Mouse (Mus musculus) hematopoietic stem cell, adult 5-6 weeks (primary cell): ENCODE results near the gene Rab28. TPM values are rescaled to one million over a fixed set of nuclear protein-coding genes. Genes with fewer than 3 reads are reported as not detected.
"Not testable (repeated sequence)": the region's sequence is repeated elsewhere in the genome, so short reads cannot be mapped to it uniquely, and the experiment has no call there.

Experiments
- ATAC-seq, 2 experiments: fragments of 125-278 bp in 1 of 2; replicated peaks in 1 of 2; 2 replicates each; pipeline ENCODE4 v1.8.0; 2016 to 2017; ENCODE audit warnings: inconsistent platforms in 2 of 2, mild to moderate bottlenecking in 2 of 2, moderate number of reproducible peaks in 2 of 2, low read depth in 1 of 2, moderate TSS enrichment in 1 of 2; ENCODE audit not compliant: low FRiP score in 2 of 2, poor library complexity in 2 of 2, severe bottlenecking in 2 of 2, insufficient read depth in 1 of 2, low TSS enrichment in 1 of 2
- total RNA-seq: library from RNA; stranded (forward); fragments of 172-1452, 232-1000 nt; gene quantifications from 2 replicates; pipeline ENCODE4 v1.2.3, GENCODE M21; 2017

Gene Rab28
- total RNA-seq: 30.4 and 60.7 TPM in 2 replicates

DNA sequence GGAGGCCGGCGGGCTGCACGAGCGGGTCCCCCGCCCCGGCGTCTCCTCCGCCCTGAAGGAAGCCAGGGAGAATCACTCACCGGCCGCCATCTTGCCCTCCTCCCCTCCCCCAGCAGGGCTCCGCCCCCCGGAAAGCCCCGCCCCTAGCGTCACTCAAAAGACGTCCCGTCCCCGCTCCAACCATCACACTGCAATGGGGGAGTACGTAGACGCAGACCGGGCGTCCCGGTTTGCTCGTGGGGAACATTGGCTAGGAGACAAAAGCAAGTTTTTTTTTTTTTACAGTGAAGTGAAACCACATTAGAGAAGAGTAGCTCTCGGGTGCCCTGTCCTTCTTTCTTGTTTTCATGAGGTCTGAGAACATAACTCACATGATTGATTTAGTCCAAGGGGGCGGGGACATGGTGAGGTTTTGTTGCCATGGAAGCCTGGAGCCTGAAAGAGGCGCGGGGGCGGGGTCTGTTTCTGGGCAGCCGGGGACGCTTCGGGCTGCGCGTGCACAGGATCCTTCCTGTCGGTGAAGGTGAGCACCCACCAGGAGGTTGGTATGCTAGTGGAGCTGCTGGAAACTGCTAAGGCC lies at the start of gene Rab28:
TSS of gene Rab28 (minus strand) at position 107 of the 580 bp plus-strand sequence.
- ATAC-seq: peak; percentile 93 to 94

DNA sequence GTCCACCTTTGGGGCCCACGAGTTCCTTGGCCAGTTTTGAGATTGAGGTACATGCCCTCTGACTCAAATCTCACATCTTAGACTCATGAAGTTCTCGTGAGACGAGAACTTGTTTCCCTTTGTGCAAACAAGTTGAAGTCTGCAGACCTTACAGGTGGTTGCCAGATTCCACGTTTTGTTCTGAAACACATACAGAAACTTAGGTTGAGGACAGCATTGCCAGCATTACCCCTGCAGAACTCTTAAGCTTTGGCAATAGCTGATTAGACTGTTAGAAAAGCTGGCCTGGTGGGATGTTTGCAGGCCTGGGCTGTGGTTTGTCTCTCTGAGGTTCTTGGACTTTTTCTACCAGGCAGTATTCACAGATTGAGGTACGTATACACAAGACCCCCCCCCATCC lies 49.4 kb upstream of the Rab28 start:
- ATAC-seq: no peak

DNA sequence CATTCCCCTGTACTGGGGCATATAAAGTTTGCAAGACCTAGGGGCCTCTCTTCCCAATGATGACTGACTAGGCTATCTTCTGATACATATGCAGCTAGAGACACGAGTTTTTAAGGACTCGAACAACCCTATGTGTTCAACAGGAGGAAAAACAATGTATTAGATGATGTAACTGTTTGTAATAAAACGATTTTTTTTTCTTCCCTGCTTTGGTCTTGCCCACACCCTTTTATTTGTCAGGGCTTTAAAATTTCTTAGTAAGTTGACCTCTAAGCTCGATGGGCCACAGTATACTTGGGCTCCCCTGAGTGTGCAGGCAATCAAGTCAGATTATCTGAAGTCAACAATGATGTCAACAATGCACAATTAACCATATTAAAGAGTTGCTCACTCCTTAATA lies 48.4 kb upstream of the Rab28 start:
- ATAC-seq: no peak

DNA sequence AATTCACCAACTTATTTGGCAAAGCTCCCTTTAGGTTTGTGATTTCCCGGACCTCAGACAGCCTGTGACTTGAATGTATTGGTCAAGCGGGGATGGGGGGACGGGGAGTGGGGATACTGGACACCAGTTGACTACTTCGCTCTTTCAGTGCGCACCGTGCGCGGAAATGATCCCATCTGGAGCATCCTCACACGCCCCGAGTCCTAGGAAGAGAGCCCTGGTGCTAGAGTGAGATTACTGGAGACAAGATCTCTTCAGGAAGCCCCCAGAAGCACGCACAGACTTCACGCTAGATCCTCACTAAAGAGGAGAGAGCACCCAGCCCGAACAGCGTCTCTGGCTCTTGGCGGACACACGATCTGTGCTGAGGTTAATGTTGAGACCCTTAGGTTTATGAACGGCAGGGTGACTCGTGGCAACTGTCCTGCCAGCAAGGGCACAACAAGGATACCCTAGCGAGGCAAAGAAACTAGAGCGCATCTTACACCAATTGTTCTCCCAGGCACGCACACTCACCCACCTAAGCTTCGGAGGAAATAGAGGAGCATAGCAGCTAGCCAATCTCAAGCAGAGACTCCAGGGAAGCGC lies 47.5 kb upstream of the Rab28 start:
- 0 out of 4 replicates have a peak, but pooled peaks of 1 of the 2 experiments have one; percentile 4 for ATAC-seq

DNA sequence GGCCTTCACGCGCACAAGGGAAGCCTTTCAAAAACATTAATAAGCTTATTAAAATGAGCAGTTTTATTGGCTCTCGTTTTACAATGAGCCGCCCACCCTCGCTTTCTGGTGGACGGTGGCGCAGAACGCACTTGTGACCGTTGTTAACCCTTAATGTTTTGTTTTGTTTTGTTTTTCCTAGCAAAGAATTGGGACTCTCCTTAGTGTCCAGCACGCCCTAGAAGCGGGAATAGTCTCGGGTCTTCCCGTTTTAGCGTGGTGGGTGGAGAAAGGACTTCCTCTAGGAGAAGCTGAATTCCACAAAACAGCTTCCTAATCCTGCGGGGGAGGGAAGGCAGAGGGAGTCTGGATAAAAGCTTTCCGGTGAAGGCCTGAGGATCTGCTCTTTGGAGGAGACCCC lies 46.9 kb upstream of the Rab28 start:
- peak in 1 of 2 experiments; percentile 18; a peak in 1 of 4 replicates for ATAC-seq

DNA sequence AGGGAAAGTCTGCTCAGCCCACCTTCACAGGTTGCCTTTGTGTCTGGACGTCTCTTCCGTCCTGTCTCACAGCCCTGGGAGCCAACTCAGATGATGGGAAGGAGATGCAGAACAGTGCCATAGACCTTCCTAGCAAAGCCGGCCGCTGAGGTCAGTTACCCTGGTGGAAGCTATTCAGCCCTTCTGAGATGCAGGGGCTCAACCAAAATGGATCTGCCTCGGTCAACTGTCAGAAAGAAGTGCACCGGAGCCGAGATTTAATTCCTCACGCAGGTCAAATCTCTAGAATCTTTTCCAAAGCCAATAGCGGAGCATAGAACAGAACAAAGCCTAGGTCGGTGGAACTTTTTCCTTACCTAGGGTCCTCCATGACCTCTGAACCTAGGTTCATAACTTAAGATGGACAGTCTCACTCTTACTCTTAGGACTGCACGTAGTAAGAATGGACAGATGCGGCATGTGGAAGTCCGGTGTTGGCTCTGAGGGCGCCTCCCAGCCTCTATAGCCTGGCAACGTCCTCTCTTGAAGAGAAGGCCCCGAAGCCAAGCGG lies 46.3 kb upstream of the Rab28 start:
- no peak for ATAC-seq

DNA sequence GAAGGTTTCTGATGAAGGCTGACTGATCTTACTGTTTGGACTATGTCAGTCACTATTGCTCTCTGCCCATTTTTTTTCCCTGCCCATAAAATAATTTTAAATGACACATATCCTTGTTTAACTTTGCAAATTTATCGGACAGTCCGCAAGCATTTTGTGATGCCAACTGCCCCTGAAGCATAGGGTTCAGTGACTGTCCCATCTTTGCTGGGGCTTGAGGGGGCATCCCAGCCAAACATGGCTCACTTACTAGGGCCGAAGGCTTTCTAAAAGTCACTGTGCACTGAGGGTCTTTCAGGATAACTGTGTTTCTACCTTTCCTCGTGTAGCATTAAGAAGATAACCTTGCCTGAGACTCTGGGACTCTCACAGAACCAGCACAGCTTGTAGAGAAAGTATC lies 44.8 kb upstream of the Rab28 start:
- ATAC-seq: no peak

DNA sequence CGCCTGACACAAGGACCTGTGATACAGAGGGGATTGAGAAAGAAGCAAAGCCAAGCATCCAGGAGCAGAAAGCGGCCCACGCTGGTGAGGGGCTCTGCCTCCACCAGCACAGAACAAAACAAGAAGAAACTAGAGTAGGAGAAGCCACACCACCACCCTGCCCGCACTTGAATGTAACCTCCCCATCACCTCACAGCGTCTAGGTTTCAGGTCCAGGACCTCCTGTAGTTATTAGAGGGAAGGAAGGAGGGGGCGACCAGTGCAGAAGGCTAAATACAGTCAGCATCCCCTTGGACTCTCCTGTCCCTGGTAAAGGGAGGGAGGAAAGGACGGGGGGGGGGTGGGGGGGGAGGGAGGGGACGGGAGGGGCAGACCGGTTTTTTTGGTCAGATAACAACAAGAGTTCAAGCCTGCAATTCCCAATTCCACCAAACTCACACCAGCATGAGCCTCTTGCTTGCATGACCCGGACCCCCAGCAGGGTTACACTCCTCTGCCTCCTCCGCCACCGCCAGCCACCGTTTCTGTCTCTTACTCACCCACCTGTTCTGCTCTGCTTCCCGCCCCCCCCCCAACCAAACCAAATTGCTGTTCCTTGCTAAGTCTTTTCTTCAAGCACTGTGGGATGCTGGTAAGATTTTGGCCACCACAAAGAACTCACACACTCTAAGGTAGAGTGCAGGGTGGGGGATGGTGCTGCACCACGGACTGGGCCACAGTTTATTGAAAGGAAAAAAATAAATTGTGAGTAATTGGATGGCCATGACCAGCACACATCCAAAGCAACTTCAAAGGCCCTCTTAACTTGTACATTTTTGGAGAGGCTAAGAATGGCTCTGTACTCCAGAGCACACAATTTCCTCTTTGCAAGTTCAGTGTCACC lies 37.2 kb upstream of the Rab28 start:
- no peak for ATAC-seq

DNA sequence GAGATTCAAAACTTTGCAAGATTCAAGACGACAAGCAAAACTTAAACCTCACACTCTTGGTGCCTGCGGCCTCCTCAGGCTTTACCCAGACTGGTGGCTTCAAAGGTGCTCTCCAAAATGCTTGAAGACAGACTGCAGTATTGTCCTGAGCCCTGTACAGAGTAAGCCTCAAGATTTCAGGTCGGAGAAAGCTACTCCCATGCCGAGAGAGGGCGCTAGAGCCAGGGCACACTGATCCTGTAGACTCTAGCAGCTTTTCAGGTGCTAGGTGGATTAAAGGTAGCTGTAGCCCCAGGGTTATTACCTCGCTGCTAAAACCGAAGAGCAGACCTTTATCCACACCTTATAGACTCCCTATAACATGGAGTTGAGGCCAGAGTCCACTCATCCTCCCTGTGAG lies 36.3 kb upstream of the Rab28 start:
- no peak for ATAC-seq

DNA sequence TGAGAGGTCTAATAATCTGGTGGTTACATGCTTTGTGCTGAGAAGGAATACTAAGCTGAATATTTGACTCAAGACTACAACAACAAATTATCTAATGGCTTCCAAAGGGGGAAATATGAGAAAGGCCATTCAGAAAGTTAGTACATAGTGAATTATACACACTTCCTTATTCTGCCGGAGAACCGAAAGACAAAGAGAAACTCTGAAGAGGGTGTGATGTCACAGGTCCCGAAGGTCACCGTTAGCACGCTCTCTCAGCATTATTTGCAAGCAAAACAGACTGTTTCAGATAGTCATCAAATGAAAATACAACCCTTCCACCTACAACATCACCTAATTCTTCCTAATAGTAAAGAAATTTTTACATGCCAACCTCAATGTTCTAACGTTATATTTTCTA lies 30.9 kb upstream of the Rab28 start:
- peak; percentile 87 to 89 for ATAC-seq

DNA sequence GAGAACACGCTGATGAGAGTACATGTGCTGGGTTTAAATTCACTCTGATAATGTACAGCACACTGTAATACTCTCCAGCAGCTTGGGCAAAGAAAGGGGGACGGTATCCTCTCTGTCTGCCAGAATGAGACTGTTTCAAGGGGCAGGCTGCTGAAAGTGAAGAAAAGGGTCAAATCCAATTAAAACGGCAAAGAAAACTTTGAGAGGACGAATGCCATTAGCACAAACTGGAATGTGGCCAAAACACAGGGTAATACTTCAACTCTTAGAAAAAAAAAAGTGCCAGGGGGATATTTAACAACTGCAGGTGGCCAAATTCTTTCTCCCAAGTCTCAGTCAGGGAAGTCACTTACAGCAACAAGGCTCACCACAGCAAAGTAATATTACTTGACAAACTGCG lies 29.1 kb upstream of the Rab28 start:
- ATAC-seq: no peak

DNA sequence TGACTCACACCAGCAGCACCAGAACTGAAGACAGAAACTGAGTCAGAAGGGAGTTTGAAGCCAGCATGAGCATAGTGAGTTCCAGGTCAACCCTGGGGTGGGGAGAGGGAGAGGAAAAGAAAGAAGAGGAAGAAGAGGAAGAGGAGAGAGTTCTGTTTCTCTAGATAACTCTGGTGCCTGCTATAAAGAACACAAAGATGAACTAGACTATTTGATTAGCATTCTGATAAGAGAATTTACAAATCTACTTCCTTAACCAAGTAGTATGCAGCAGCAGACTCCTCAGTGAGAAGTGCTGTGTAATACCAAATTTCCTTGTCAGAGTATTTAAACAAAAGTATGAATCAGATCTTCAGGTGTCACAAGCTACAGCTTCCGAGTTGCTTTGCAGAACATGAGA lies 19.1 kb upstream of the Rab28 start:
- ATAC-seq: no peak

DNA sequence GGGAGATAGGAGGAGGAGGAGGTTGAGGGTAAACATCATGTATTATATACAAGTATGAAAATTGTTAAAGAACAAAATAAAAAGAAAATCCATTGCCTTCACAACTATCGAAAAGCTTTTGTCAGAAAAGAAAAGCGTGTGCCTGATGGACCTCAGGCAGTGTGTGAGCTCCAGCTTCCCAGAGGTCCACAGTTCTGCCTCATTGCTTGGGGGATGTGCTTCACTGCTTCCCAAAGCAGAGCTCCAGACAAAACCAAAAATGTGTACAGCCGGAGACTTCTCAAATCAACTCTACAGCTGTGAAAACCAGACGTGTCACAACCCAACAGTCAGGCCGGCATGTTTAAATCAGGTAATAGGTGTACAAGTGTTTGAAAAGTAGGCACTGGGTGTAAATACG lies 17.6 kb upstream of the Rab28 start:
- no peak for ATAC-seq

DNA sequence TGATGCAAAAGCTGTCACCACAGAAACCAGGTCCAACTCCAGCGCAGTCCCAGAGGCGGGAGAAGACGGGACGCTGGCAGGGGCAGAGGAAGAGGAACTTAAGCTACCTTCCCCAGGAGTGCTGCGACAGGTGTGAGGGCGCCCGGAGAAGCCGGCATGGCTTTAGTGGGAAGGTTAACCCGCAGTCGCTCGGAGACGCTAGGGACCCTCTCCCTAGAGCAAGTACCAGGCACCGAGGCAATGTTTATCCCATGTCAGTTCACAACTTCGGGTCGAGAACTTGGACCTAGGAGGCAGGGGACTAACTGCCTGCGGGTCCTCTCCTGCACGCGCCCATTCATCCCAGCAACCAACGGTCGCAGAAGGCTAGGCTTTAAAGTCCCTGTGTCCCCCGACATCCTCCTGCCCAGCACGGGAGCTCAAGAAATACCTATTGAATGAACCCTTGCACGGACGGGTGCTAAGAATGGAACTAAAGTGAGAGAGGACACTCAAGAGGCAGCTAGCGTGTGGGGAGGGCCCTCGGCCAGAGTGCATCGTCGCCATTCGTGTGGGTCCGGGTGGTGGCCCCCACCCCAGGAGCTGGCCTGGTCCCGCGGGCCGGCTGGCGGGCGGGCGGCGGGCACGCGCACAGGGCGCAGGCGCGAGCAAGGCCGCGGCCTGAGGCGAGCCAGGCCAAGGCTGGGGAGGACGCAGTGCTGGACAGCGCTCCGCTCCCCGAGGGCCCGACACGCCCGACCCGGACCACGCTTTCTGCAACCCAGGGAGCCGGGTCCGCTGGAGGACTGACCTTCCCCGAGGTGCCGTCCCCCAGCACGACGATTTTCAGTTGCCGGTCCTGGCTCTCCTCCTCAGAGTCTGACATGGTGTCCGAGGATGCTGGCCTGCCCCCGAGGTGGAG lies 592 bp downstream of the Rab28 start:
- ATAC-seq: peak; percentile 52 to 57

DNA sequence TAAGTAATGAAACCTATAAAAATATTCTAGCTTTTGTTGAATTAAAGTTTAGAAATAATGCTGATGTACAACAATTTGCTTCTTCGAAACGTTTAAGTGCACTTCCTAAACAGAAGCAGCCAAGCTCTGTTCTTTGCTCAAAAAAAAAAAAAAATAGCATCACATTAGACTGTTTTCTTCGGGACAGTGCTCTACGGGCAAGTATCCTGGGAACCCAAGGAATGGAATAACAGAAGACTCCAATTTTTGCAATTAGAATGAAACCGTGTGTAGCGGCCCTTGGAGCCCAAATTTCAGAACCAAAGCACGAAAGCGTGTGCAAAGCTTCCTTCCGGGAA lies 1.2 kb downstream of the Rab28 start:
- no peak for ATAC-seq

DNA sequence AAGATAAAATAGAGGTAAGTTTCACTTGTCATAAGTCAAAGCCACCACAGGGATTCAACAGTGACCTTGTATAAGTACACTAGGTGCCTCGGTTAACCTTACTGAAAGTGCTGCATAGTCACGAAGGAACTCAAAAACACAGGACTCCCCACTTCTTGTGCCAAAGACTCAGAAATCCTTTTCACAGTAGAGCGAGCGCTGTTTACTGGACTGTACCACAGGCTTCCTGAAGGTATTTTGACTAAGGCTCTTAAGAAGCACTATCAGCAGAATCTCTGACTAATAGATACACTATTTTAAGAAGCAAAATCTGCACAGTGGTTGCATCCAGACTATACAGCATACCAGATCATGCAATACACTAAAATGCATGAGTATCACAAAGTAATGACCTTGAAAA lies 6.9 kb downstream of the Rab28 start:
- not testable (repeated sequence) for ATAC-seq

DNA sequence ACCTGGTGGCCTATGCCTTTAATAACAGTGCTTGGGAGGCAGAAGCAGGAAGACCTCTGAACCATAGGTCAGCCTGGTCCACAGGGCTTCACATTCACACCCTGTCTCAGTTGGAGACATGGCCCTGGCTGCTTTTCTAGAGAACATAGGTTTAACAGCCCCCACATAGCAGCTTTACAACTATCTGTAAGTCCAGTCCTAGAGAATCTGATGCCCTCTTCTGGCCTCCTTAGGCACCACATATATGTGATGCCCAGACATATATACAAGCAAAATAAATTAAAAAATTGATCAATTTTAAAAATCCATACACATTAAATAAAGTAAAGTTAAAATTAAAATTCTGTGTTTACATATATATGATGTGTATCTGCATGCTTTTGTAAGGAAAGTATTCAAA lies 10.0 kb downstream of the Rab28 start:
- ATAC-seq: no peak; a peak in 1 of 4 replicates
